Mouse (Mus musculus) T-cell, adult 2 months (primary cell): ENCODE data around the gene Sidt2.

Experiments
- DNase-seq: peaks from one replicate; pipeline ENCODE4 v3.0.0; 2022; ENCODE audit warnings: low spot score

Sidt2 gene

GRCm38 (mm10) chr9:45911673-45912072, 43.4 kb downstream of the Sidt2 start:
- peak; percentile 49 for DNase-seq

- DNase-seq, result no peak
These were observed 44.1 kb downstream of the Sidt2 start for GRCm38 (mm10) chr9:45910995-45911394.

- peak; percentile 26 for DNase-seq
These were observed 48.0 kb downstream of the Sidt2 start for GRCm38 (mm10) chr9:45907078-45907428.

GRCm38 (mm10) chr9:45906355-45907077, 48.5 kb downstream of the Sidt2 start, which contains the start of the genes Pcsk7 and Rnf214:
Pcsk7 (plus strand) TSS chr9:45906497.
Rnf214 (minus strand) TSS chr9:45906911.
- peak; percentile 84 for DNase-seq

GRCm38 (mm10) chr9:45905811-45906237, 49.2 kb downstream of the Sidt2 start:
- DNase-seq, result no peak

- DNase-seq, result no peak
These were observed 49.9 kb downstream of the Sidt2 start for GRCm38 (mm10) chr9:45905196-45905595.

GRCm38 (mm10) chr9:45893681-45894080, 61.4 kb downstream of the Sidt2 start:
- DNase-seq, result no peak
